Mouse (Mus musculus) megakaryocyte progenitor cell, adult 5-6 weeks (primary cell): Measurements from ENCODE around the gene Ttc36. TPM values are rescaled to one million over a fixed set of nuclear protein-coding genes. Genes with fewer than 3 reads are reported as not detected.
A peak's percentile ranks its signal among the peaks of the same experiment; 100 is the strongest.
"Not testable (repeated sequence)": the region's sequence is repeated elsewhere in the genome, so short reads cannot be mapped to it uniquely, and the experiment has no call there.

Experiments used
- ATAC-seq: replicated peaks from 2 replicates; pipeline ENCODE4 v1.8.0; 2016; ENCODE audit warnings: mild to moderate bottlenecking, moderate TSS enrichment, inconsistent platforms; ENCODE audit not compliant: poor library complexity
- total RNA-seq, 2 experiments: library from RNA; stranded (forward) in 1 of 2; stranded (reverse) in 1 of 2; fragments of 157-497, 149-512 nt in 1 of 2; fragments of 200-1000 nt in 1 of 2; gene quantifications; 2 replicates each; pipeline versions ENCODE4 v1.2.3 to v1.2.4; 2015 to 2017

The Ttc36 gene
- total RNA-seq, 2 experiments from 2014 or later, result 0.15 TPM; not detected in 1

DNA sequence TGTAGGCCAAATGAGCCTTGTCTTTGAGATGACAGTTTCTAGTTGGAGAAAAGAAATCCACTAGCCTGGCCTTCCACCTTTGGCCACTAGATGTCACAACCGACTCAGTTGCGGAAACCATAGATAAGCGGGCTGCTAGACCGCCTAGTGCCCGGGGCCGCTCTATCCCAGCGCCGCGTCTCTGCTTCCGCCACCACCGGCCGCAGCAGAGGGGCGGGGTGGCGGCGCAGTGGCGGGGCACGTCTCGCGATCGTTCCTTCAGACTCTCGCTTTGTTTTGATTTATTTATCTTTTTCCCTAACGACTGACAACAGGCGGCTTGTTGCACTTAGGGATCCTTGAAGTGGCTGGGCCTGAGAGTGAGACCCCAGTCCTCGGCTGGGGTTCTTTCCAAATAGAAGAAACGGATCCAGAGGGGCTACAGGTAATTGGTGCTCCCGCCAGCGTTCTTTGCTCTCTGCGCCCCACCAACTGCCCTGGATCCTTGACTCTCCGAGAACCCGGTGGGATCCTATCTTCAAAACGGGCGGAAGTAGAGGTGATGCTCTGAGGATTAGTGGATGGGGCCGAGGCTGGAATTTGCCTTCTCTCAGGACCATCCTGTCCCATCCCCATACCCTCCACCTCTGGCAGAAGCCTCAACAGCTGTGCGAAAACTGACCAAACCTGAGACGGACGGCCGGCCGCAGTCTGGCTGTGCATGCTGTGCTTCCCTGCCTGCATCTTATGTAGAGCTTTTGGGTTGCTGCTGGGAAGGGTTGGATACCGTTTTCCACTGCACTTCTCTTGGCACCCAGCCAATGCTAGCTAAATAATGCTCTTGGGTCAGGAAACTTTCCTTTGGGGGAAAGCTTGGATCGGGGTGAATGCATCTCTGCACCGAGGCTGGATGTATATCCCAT, 29.9 kb downstream of the Ttc36 start:
- ATAC-seq, result peak; percentile 99

GRCm38 (mm10) chr9:44772392-44772749, 30.5 kb downstream of the Ttc36 start:
- no peak; the same call in 1 of the 2 replicates for ATAC-seq

- ATAC-seq, result no peak
Observed at GRCm38 (mm10) chr9:44771376-44771775, 31.5 kb downstream of the Ttc36 start.

GRCm38 (mm10) chr9:44768029-44768394, 34.9 kb downstream of the Ttc36 start:
- ATAC-seq, result not testable (repeated sequence)

DNA sequence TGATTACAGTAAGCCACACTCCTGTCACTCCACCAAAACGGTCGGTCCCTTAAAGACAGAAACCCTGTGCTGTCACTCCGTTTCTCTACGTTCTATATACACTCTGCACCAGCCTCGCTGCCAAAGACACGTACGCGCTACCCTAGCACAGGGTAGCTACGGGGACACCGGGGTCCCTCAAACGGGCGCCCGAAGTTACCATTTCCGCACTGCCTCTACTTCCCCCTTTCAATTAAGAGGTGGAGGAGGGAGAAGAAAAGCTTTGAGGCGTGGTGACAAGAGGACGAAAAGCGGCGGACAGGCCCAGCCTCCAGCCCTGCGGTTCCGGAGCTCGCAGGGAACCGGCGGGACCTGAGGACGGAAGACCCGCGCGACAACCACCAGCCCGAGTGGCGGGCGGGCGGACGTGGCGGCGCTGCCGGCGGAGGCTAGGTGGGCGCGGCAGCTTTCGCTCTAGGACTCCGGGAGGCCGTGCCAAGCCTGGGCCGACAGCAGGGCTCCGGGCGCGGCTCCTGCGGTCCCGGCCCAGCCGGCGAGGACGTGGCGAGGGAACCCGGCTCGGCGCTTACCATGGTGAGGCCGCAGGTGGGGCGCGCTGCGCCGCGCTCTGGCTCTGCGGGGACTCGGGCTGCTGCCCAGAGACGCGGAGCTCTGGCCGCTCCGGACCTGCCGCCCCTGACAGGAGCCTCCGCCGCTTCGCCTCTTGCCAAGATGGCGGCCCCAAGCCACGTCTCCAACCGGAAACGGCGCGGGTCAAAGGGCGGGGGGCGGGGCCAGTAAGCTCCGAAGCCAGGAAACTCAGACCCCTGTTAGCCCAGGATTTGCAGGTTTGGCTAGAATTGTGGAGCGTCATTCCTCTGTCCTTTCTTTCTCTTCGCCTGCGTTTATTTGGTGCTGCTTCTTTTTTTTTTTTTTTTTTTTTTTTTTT, 35.5 kb downstream of the Ttc36 start, which contains the start of the genes Arcn1 and Ift46:
Arcn1 (minus strand) TSS at position 745 of the 928 bp plus-strand sequence.
Ift46 (plus strand) TSS at position 808 of the 928 bp plus-strand sequence.
- ATAC-seq, result peak; percentile 87

DNA sequence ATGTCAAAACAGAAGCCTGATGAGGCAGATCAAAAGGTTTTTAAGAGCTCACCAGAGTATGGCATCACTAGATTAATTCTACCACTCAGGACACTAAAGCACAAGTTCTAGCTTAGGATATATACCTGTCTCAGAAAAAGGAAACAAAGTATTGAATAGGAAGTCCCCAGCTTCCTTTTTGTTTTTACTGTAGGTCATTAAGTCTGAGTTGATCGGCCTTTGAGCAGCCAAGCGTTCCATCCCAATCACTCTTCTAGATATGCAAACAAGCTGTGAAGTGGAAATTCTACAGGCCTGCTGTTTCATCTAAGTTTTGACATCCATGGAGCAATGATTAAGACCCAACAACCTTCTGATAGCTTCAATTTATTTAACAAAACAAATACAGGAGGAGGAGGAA, 42.0 kb downstream of the Ttc36 start:
- no peak for ATAC-seq

Other genes with a start within 250 kb of the Ttc36 start
- not detected in 2 replicates for gene Cxcr5, start 241.2 kb downstream of the Ttc36 start, total RNA-seq (2015)
- not detected in 2 replicates for gene Cxcr5, start 241.2 kb downstream of the Ttc36 start, total RNA-seq (2017)
- 65.0 and 65.9 TPM in 2 replicates for gene Ddx6, start 198.2 kb downstream of the Ttc36 start, total RNA-seq (2015)
- 66.6 and 74.4 TPM in 2 replicates for gene Ddx6, start 198.2 kb downstream of the Ttc36 start, total RNA-seq (2017)
- not detected in 2 replicates for gene Treh, start 129.8 kb downstream of the Ttc36 start, total RNA-seq (2015)
- gene Treh, start 129.8 kb downstream of the Ttc36 start, total RNA-seq (2017), result not detected in 2 replicates
- gene Phldb1, start 67.9 kb downstream of the Ttc36 start, total RNA-seq (2015), result 0.64 and 1.4 TPM in 2 replicates
- 2.7 and 5.7 TPM in 2 replicates for gene Phldb1, start 67.9 kb downstream of the Ttc36 start, total RNA-seq (2017)
- 169 and 181 TPM in 2 replicates for gene Arcn1, start 35.2 kb downstream of the Ttc36 start, total RNA-seq (2015)
- gene Arcn1, start 35.2 kb downstream of the Ttc36 start, total RNA-seq (2017), result 163 and 188 TPM in 2 replicates
- 33.3 and 34.0 TPM in 2 replicates for gene Ift46, start 35.2 kb downstream of the Ttc36 start, total RNA-seq (2015)
- 25.9 and 38.9 TPM in 2 replicates for gene Ift46, start 35.2 kb downstream of the Ttc36 start, total RNA-seq (2017)
- gene Tmem25, start 3.8 kb downstream of the Ttc36 start, total RNA-seq (2015), result 0.10 and 0.32 TPM in 2 replicates
- not detected in 2 replicates for gene Tmem25, start 3.8 kb downstream of the Ttc36 start, total RNA-seq (2017)
- gene Kmt2a, start 78.2 kb upstream of the Ttc36 start, total RNA-seq (2015), result 49.6 and 61.0 TPM in 2 replicates
- gene Kmt2a, start 78.2 kb upstream of the Ttc36 start, total RNA-seq (2017), result 7.0 and 11.3 TPM in 2 replicates
- 457 and 602 TPM in 2 replicates for gene Atp5l, start 117.7 kb upstream of the Ttc36 start, total RNA-seq (2015)
- 109 and 166 TPM in 2 replicates for gene Atp5l, start 117.7 kb upstream of the Ttc36 start, total RNA-seq (2017)
- gene Ube4a, start 162.5 kb upstream of the Ttc36 start, total RNA-seq (2015), result 45.7 and 48.1 TPM in 2 replicates
- 32.4 and 44.6 TPM in 2 replicates for gene Ube4a, start 162.5 kb upstream of the Ttc36 start, total RNA-seq (2017)
- not detected in 2 replicates for gene Cd3g, start 177.4 kb upstream of the Ttc36 start, total RNA-seq (2015)
- 0.30 and 3.1 TPM in 2 replicates for gene Cd3g, start 177.4 kb upstream of the Ttc36 start, total RNA-seq (2017)
- gene Cd3d, start 178.7 kb upstream of the Ttc36 start, total RNA-seq (2015), result 0.12 and 0.44 TPM in 2 replicates
- 0.17 and 0.33 TPM in 2 replicates for gene Cd3d, start 178.7 kb upstream of the Ttc36 start, total RNA-seq (2017)
- gene Cd3e, start 206.6 kb upstream of the Ttc36 start, total RNA-seq (2015), result not detected in 2 replicates
- gene Cd3e, start 206.6 kb upstream of the Ttc36 start, total RNA-seq (2017), result not detected in 2 replicates
- not detected in 2 replicates for gene Mpzl2, start 236.7 kb upstream of the Ttc36 start, total RNA-seq (2015)
- not detected in 2 replicates for gene Mpzl2, start 236.7 kb upstream of the Ttc36 start, total RNA-seq (2017)